ENCODE assay signal across 8 mouse cellular contexts in the genomic region with DNA sequence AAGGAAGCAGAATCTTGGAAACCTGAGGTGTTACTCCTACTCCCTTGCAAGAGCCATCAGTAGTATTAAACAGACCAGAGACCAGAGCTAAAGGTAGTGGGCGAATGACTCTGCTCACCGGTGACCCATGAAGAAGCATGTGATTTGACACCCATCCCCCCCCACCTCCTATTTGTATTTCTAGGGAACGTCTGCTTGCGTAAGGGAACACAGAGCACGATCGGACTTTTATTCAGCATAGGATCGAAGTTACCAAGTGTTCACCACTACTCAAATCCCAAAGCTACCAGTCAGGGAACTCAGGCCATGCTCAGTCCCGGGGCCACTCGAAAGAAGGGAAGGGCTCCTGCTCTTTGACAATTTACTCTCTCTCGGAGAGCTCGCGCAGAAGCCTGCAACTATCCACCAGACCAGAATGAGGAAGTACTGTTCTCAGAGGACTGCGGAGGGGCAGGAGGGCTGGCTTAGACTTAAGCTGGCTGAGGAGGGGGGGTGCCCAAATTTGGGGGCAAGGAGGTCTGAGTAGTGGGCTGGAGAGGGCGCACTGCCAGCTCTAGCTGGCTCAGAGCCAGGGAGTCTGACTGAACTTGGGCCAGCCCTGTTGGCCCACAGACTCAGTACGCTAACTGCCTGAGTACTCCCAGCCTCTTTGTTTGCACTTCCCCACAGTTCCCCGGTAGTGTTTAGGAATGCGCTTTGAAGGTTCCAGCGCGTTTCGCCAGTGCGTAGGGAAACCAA. TPM values are rescaled to one million over a fixed set of nuclear protein-coding genes. Genes with fewer than 3 reads are reported as not detected.
DNase-seq lines count a peak whose midpoint lies in the region; ATAC-seq and TF ChIP-seq lines count a peak whose summit lies in the region.

No protein-coding gene starts in this region.

- H3K4me1 ChIP-seq in forebrain, embryonic 10.5 days, result peaks cover 53% of the 10 kb centered on the region
- peaks cover 3% of the 10 kb centered on the region; the same call in 1 of the 2 replicates for H3K4me1 ChIP-seq in hindbrain, embryonic 16.5 days (ENCODE audit: control insufficient read depth, insufficient read depth, low read depth, low read length)
- H3K4me1 ChIP-seq in lung, embryonic 14.5 days (ENCODE audit: insufficient read depth), result peaks cover 3% of the 10 kb centered on the region; the same call in 1 of the 2 replicates

- H3K4me3 ChIP-seq in forebrain, embryonic 10.5 days, result peak overlapping the region; percentile 35
- H3K4me3 ChIP-seq in hindbrain, embryonic 16.5 days (ENCODE audit: low read length), result no peak overlapping the region
- H3K4me3 ChIP-seq in lung, embryonic 14.5 days (ENCODE audit: low read depth, low read length), result 0 out of 2 replicates have a peak overlapping the region, but pooled peaks have one; percentile 8

- no peak overlapping the region for H3K9ac ChIP-seq in hindbrain, embryonic 16.5 days (ENCODE audit: low read depth, low read length)
- H3K9ac ChIP-seq in lung, embryonic 14.5 days, result no peak overlapping the region; the same call in 1 of the 2 replicates

- H3K9me3 ChIP-seq in forebrain, embryonic 10.5 days, result no peaks in the 10 kb centered on the region
- no peaks in the 10 kb centered on the region for H3K9me3 ChIP-seq in hindbrain, embryonic 16.5 days (ENCODE audit: control insufficient read depth, low read length)
- H3K9me3 ChIP-seq in lung, embryonic 14.5 days (ENCODE audit: low read depth, low read length), result no peaks in the 10 kb centered on the region

- H3K27me3 ChIP-seq in forebrain, embryonic 10.5 days (ENCODE audit: poor library complexity, severe bottlenecking), result peaks cover 72% of the 10 kb centered on the region
- peaks cover 9% of the 10 kb centered on the region for H3K27me3 ChIP-seq in hindbrain, embryonic 16.5 days (replicated peaks; ENCODE audit: control insufficient read depth, insufficient read depth, low read length)
- H3K27me3 ChIP-seq in lung, embryonic 14.5 days (ENCODE audit: insufficient read depth, low read length), result peaks cover 11% of the 10 kb centered on the region

- peak overlapping the region; percentile 69 for H3K27ac ChIP-seq in forebrain, embryonic 10.5 days
- H3K27ac ChIP-seq in hindbrain, embryonic 16.5 days (ENCODE audit: low read depth, low read length), result no peak overlapping the region
- peak overlapping the region; percentile 89 for H3K27ac ChIP-seq in lung, embryonic 14.5 days (ENCODE audit: low read depth)

- TF ChIP-seq CTCF in lung, embryonic 14.5 days (IDR thresholded peaks at IDR 0.05; ENCODE audit: low read depth), result 0 out of 2 replicates have a peak, but pooled peaks have one; percentile 4

- ATAC-seq in hindbrain, embryonic 16.5 days, result peak; percentile 76
- ATAC-seq in lung, embryonic 14.5 days (ENCODE audit: insufficient read depth), result peak; percentile 89
- ATAC-seq in neutrophil, adult 5-6 weeks (ENCODE audit: extremely low read depth, insufficient number of reproducible peaks, low FRiP score, poor library complexity, severe bottlenecking), result peak; percentile 75
- ATAC-seq in erythroblast, adult 5-6 weeks (replicated peaks; ENCODE audit: low FRiP score, poor library complexity, severe bottlenecking), result no peak

- H3K4me2 ChIP-seq in hindbrain, embryonic 16.5 days (ENCODE audit: low read length), result peak overlapping the region; percentile 29
- peak overlapping the region; percentile 51 for H3K4me2 ChIP-seq in lung, embryonic 14.5 days

- peak; percentile 26 to 66 for DNase-seq in urinary bladder, postnatal 4 days (ENCODE audit: low spot score in 2 of 2)
- DNase-seq in urinary bladder, postnatal 10 days (ENCODE audit: low spot score), result no peak
- DNase-seq in forebrain, embryonic 10.5 days (ENCODE audit: extremely low spot score, low spot score), result peak; percentile 46
- DNase-seq in lung, embryonic 14.5 days, result peak; percentile 89
- no peak for DNase-seq in adipocyte (ENCODE audit: low spot score)

- H3K36me3 ChIP-seq in forebrain, embryonic 10.5 days (replicated peaks), result no peaks in the 10 kb centered on the region
- no peaks in the 10 kb centered on the region for H3K36me3 ChIP-seq in hindbrain, embryonic 16.5 days (ENCODE audit: control insufficient read depth, insufficient read depth, low read length)
- H3K36me3 ChIP-seq in lung, embryonic 14.5 days (ENCODE audit: insufficient read depth), result no peaks in the 10 kb centered on the region

- WGBS in forebrain, embryonic 10.5 days, result 8% methylated on average over 21 of the region's 21 CpGs
- WGBS in hindbrain, embryonic 16.5 days, result 13% methylated on average over 19 of the region's 21 CpGs
- WGBS in lung, embryonic 14.5 days, result 6% methylated on average over 21 of the region's 21 CpGs

RNA-seq across cellular contexts. Expression of gene Bcor, which starts 37.4 kb away (rescaled TPM):
- polyA plus RNA-seq in forebrain, embryonic 10.5 days (2016; fragmentation: Nextera tagmentation; extraction: Ambion mirVana), result 18.0 and 18.9 TPM in 2 replicates
- polyA plus RNA-seq in hindbrain, embryonic 16.5 days (2015; fragmentation: Nextera tagmentation; extraction: Ambion mirVana), result 11.2 and 13.4 TPM in 2 replicates
- polyA plus RNA-seq in lung, embryonic 14.5 days (2014; fragmentation: Nextera tagmentation; extraction: Ambion mirVana), result 27.8 and 28.9 TPM in 2 replicates
- total RNA-seq in neutrophil, adult 5-6 weeks (2017), result 48.4 and 53.0 TPM in 2 replicates
- total RNA-seq in erythroblast, adult 5-6 weeks (2015; ENCODE audit: low replicate concordance), result 11.0 and 11.9 TPM in 2 replicates
- total RNA-seq in erythroblast, adult 5-6 weeks (2017; ENCODE audit: low replicate concordance), result 8.7 and 9.8 TPM in 2 replicates

Comparison
In these comparisons a context has a peak if more than half of its experiments do, and no peak if none do; other contexts are left out.
1. DNase-seq: peak in urinary bladder, postnatal 4 days (2 of 2), forebrain, embryonic 10.5 days (single experiment) and lung, embryonic 14.5 days (single experiment); none in urinary bladder, postnatal 10 days (single experiment) and adipocyte (single experiment).